Mouse (Mus musculus) embryonic fibroblast, embryonic 13.5 days (primary cell): Measurements from ENCODE around the gene Efna3.

Experiments used
- CTCF ChIP-seq: IDR thresholded peaks from 2 replicates; pipeline ENCODE4 v1.5.1; 2011; ENCODE audit warnings: mild to moderate bottlenecking, control low read depth, low read length, moderate library complexity, borderline replicate concordance; ENCODE audit not compliant: insufficient read depth
- POLR2A ChIP-seq: IDR thresholded peaks from 2 replicates; pipeline ENCODE4 v1.6.1; 2011; ENCODE audit warnings: low read depth, mild to moderate bottlenecking, control low read depth, low read length, moderate library complexity

DNA sequence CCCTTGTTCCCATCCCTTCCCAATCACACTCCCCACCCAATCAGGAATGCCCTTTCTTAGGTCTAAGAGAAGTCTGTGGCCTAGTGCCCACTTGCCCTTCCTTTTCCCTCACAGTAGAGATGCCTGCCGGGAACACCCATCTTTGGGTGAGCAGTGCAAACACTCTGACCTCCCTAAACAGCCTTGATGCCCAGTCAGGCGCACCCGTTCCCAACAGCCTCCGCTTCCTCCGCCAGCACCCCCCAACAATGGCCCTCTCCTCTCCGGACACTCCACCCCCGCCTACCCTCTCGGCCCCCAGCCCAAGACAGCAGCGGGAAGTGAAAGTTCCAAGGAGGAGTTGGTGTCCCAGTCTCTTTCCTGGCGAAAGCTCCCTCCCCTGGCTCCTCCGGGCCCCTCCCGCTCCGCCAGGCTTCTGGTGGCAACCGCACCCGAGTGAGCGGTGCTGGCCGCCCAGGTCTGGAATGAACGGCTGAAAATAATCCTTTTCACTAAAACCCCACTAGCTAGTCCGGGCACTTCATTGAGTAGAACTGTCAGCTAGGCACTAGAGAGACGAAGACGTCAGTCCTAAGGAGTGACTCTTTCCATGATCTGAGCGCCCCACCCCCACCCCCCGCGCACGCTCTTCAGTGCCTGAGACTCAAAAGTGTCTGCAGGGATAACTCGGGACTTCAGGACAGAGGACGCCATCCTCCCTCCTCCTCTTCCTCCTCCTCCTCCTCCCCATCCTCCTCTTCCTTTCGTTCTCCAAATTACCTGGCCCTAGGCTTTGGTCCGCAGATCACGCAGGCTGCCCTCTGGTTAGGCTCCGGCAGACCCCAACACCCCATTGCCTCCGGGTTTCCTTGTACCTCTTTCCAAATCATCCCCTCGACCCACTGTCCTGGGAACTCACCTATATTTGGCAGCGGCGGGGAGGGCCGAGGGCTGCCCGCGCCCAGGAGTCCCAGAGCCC is 26.4 kb upstream of the Efna3 start:
- TF ChIP-seq POLR2A = peak; percentile 73
- TF ChIP-seq CTCF = no peak
